Mouse (Mus musculus) liver, embryonic 14.5 days (tissue): ENCODE data around the gene Dusp1.
A peak's percentile ranks its signal among the peaks of the same experiment; 100 is the strongest.

ENCODE experiments used
- CTCF ChIP-seq: IDR thresholded peaks from 2 replicates; pipeline ENCODE4 v1.5.1; 2016; ENCODE audit warnings: antibody characterized with exemption, low read depth, control low read depth
- EP300 ChIP-seq: IDR thresholded peaks from 2 replicates; pipeline ENCODE4 v1.6.1; 2016; ENCODE audit warnings: antibody characterized with exemption, low read depth

GRCm38 (mm10) chr17:26508345-26508960 lies 53.5 kb downstream of the Dusp1 start:
- TF ChIP-seq CTCF = no peak
- TF ChIP-seq EP300 = peak; percentile 55; the same call in 1 of the 2 replicates
